Mouse (Mus musculus) ES-Bruce4 (cell line): ENCODE results near the gene Pla2g16. TPM values are rescaled to one million over a fixed set of nuclear protein-coding genes. Genes with fewer than 3 reads are reported as not detected.

Experiments
- H3K27ac ChIP-seq: 2 replicates; pipeline ENCODE4 v1.5.1; 2012; ENCODE audit warnings: low read length, inconsistent platforms; ENCODE audit not compliant: insufficient read depth
- H3K27me3 ChIP-seq: 2 replicates; pipeline ENCODE4 v1.6.1; 2012; ENCODE audit warnings: mild to moderate bottlenecking, low read length, inconsistent platforms; ENCODE audit not compliant: control insufficient read depth, poor library complexity, insufficient read depth, severe bottlenecking
- H3K36me3 ChIP-seq: 2 replicates; pipeline ENCODE4 v1.6.1; 2012; ENCODE audit warnings: inconsistent platforms, mild to moderate bottlenecking, low read length, moderate library complexity; ENCODE audit not compliant: control insufficient read depth, poor library complexity, insufficient read depth, severe bottlenecking
- H3K4me1 ChIP-seq: one replicate; pipeline ENCODE4 v1.8.1; 2011; ENCODE audit warnings: low read length; ENCODE audit not compliant: control insufficient read depth, insufficient read depth
- H3K4me3 ChIP-seq: 2 replicates; pipeline ENCODE4 v1.5.1; 2011; ENCODE audit warnings: low read depth, mild to moderate bottlenecking, low read length
- H3K9ac ChIP-seq: 2 replicates; pipeline ENCODE4 v1.6.1; 2012; ENCODE audit warnings: low read depth, mild to moderate bottlenecking, inconsistent platforms; ENCODE audit not compliant: poor library complexity, severe bottlenecking
- H3K9me3 ChIP-seq: replicated peaks from 2 replicates; pipeline ENCODE4 v1.6.1; 2012; ENCODE audit warnings: mild to moderate bottlenecking, low read length, inconsistent platforms; ENCODE audit not compliant: control insufficient read depth, poor library complexity, insufficient read depth, severe bottlenecking
- CTCF ChIP-seq: IDR thresholded peaks from one replicate; pipeline ENCODE4 v1.8.1; 2011; ENCODE audit warnings: low read depth, low read length
- EP300 ChIP-seq: IDR thresholded peaks from 2 replicates; pipeline ENCODE4 v1.6.1; 2011; ENCODE audit warnings: low read depth, low read length; ENCODE audit not compliant: insufficient read depth
- POLR2A ChIP-seq: IDR thresholded peaks from one replicate; pipeline ENCODE4 v1.8.1; 2011; ENCODE audit warnings: low read length; ENCODE audit not compliant: insufficient read depth
- polyA plus RNA-seq: library from polyadenylated mRNA; stranded (reverse); fragments of >200 nt; gene quantifications from 2 replicates; pipeline ENCODE4 v1.2.4, GENCODE M21; 2011; ENCODE audit warnings: low read depth; ENCODE audit not compliant: missing spikeins, insufficient read depth, insufficient read length

The Pla2g16 gene
- polyA plus RNA-seq: 10.5 and 10.7 TPM in 2 replicates

- Histone ChIP-seq H3K9me3 (no peaks in the 10 kb centered on the region), H3K4me1 (no peaks in the 10 kb centered on the region), H3K36me3 (no peaks in the 10 kb centered on the region), H3K4me3 (peak within 1 kb of the TSS; percentile 74), H3K9ac (peak within 1 kb of the TSS; percentile 74), H3K27me3 (no peaks in the 10 kb centered on the region), H3K27ac (no peak within 1 kb of the TSS)
- TF ChIP-seq CTCF: no peak
- TF ChIP-seq EP300: peak; percentile 17; the same call in 1 of the 2 replicates
- TF ChIP-seq POLR2A: no peak
These were observed at the start of gene Pla2g16 for GRCm38 (mm10) chr19:7557328-7557822. Gene Pla2g16 (plus strand): TSS chr19:7557459.

- Histone ChIP-seq H3K4me1 (no peaks in the 10 kb centered on the region), H3K9me3 (no peaks in the 10 kb centered on the region), H3K36me3 (peaks cover 10% of the 10 kb centered on the region), H3K4me3 (no peak overlapping the region), H3K9ac (no peak overlapping the region), H3K27me3 (no peaks in the 10 kb centered on the region), H3K27ac (no peak overlapping the region)
- no peak for TF ChIP-seq CTCF
- TF ChIP-seq POLR2A: no peak
- no peak for TF ChIP-seq EP300
These were observed 49.2 kb upstream of the Pla2g16 start for GRCm38 (mm10) chr19:7508026-7508425.

- no peak overlapping the region for H3K27ac ChIP-seq
- no peak overlapping the region for H3K9ac ChIP-seq
- TF ChIP-seq POLR2A: no peak
- TF ChIP-seq EP300: no peak
- no peak for TF ChIP-seq CTCF
These were observed 40.8 kb upstream of the Pla2g16 start for GRCm38 (mm10) chr19:7516437-7516836.

GRCm38 (mm10) chr19:7521619-7522018 is 35.6 kb upstream of the Pla2g16 start:
- Histone ChIP-seq H3K4me1 (peaks cover 2% of the 10 kb centered on the region), H3K36me3 (peaks cover 28% of the 10 kb centered on the region)

More at GRCm38 (mm10) chr19:7516437-7516836, 40.8 kb upstream of the Pla2g16 start:
- H3K36me3 ChIP-seq: peaks cover 13% of the 10 kb centered on the region
- H3K9me3 ChIP-seq: no peaks in the 10 kb centered on the region
- H3K4me3 ChIP-seq: no peak overlapping the region
- H3K27me3 ChIP-seq: no peaks in the 10 kb centered on the region
- H3K4me1 ChIP-seq: peaks cover 2% of the 10 kb centered on the region

GRCm38 (mm10) chr19:7522856-7523255 is 34.4 kb upstream of the Pla2g16 start:
- peaks cover 24% of the 10 kb centered on the region for H3K36me3 ChIP-seq
- TF ChIP-seq EP300 (no peak), POLR2A (no peak), CTCF (no peak)
- H3K9ac ChIP-seq: no peak overlapping the region
- H3K27ac ChIP-seq: no peak overlapping the region
- no peaks in the 10 kb centered on the region for H3K9me3 ChIP-seq
- H3K4me1 ChIP-seq: no peaks in the 10 kb centered on the region
- no peaks in the 10 kb centered on the region for H3K27me3 ChIP-seq
- no peak overlapping the region for H3K4me3 ChIP-seq

More at GRCm38 (mm10) chr19:7521619-7522018, 35.6 kb upstream of the Pla2g16 start:
- Histone ChIP-seq H3K27me3 (no peaks in the 10 kb centered on the region), H3K27ac (no peak overlapping the region), H3K9ac (no peak overlapping the region), H3K9me3 (no peaks in the 10 kb centered on the region), H3K4me3 (no peak overlapping the region)
- TF ChIP-seq CTCF (no peak), POLR2A (no peak), EP300 (no peak)

- TF ChIP-seq EP300 (no peak), CTCF (no peak), POLR2A (no peak)
- no peaks in the 10 kb centered on the region for H3K4me1 ChIP-seq
- no peaks in the 10 kb centered on the region for H3K27me3 ChIP-seq
- peaks cover 23% of the 10 kb centered on the region for H3K36me3 ChIP-seq
- H3K4me3 ChIP-seq: no peak overlapping the region
- H3K9ac ChIP-seq: no peak overlapping the region
- no peaks in the 10 kb centered on the region for H3K9me3 ChIP-seq
- no peak overlapping the region for H3K27ac ChIP-seq
These were observed 34.0 kb upstream of the Pla2g16 start for GRCm38 (mm10) chr19:7523292-7523691.
